Mouse (Mus musculus) liver, adult 2 months (tissue): Measurements from ENCODE around the gene Gpsm3. TPM values are rescaled to one million over a fixed set of nuclear protein-coding genes. Genes with fewer than 3 reads are reported as not detected.

Experiments used
- DNase-seq: peaks from one replicate; pipeline ENCODE4 v3.0.0-alpha.2; 2011; ENCODE audit warnings: low read depth, low spot score; ENCODE audit errors: extremely low read depth
- H3K27ac ChIP-seq: fragments of 200-500 bp; replicated peaks from 2 replicates; pipeline ENCODE4 v1.5.1; 2012; ENCODE audit warnings: low read depth, mild to moderate bottlenecking, control low read depth, inconsistent platforms, low read length; ENCODE audit not compliant: insufficient read depth
- H3K27me3 ChIP-seq: fragments of 200-500 bp; 2 replicates; pipeline ENCODE4 v1.6.1; 2012; ENCODE audit warnings: mild to moderate bottlenecking, moderate library complexity, low read length, inconsistent platforms; ENCODE audit not compliant: control insufficient read depth, insufficient read depth
- H3K36me3 ChIP-seq: fragments of 200-500 bp; 2 replicates; pipeline ENCODE4 v1.6.1; 2012; ENCODE audit warnings: low read length, inconsistent platforms; ENCODE audit not compliant: control insufficient read depth, insufficient read depth
- H3K4me1 ChIP-seq: fragments of 200-500 bp; 2 replicates; pipeline ENCODE4 v1.6.1; 2011; ENCODE audit warnings: low read length; ENCODE audit not compliant: control insufficient read depth, insufficient read depth
- H3K4me3 ChIP-seq: fragments of 200-500 bp; 2 replicates; pipeline ENCODE4 v1.5.1; 2011; ENCODE audit warnings: low read depth, mild to moderate bottlenecking, control low read depth, low read length, moderate library complexity; ENCODE audit not compliant: insufficient read depth
- H3K79me2 ChIP-seq: fragments of 200-500 bp; 2 replicates; pipeline ENCODE4 v1.6.1; 2012; ENCODE audit warnings: inconsistent platforms, mild to moderate bottlenecking, low read length, moderate library complexity; ENCODE audit not compliant: control insufficient read depth, insufficient read depth
- H3K9ac ChIP-seq: fragments of 200-500 bp; 2 replicates; pipeline ENCODE4 v1.6.1; 2012; ENCODE audit warnings: low read depth, mild to moderate bottlenecking, control low read depth, inconsistent platforms, low read length
- CTCF ChIP-seq: fragments of 200-500 bp; IDR thresholded peaks from 2 replicates; pipeline ENCODE4 v1.5.1; 2011; ENCODE audit warnings: low read depth, low read length, control low read depth
- POLR2A ChIP-seq: fragments of 200-500 bp; IDR thresholded peaks from 2 replicates; pipeline ENCODE4 v1.6.1; 2011; ENCODE audit warnings: low read length, control low read depth; ENCODE audit not compliant: insufficient read depth; ENCODE audit errors: extremely low read depth
- WGBS: fragments of 180-500 bp; shearing (Covaris S2); methylation state at CpG from one replicate; pipeline ENCODE4 v1.1.7; 2018; 5-methylcytosine and 5-hydroxymethylcytosine counted together
- polyA plus RNA-seq: library from polyadenylated mRNA; depleted of rRNA; stranded (reverse); fragments of >200 nt; gene quantifications from 2 replicates; pipeline ENCODE4 v1.2.3, GENCODE M21; 2012
- total RNA-seq: library from RNA; depleted of rRNA; stranded (reverse); fragments of >200 nt; gene quantifications from 2 replicates; pipeline ENCODE4 v1.2.3, GENCODE M21; 2014

Gene Gpsm3
- total and polyA plus RNA-seq, 2 experiments = 0.65 to 3.4 TPM

DNA sequence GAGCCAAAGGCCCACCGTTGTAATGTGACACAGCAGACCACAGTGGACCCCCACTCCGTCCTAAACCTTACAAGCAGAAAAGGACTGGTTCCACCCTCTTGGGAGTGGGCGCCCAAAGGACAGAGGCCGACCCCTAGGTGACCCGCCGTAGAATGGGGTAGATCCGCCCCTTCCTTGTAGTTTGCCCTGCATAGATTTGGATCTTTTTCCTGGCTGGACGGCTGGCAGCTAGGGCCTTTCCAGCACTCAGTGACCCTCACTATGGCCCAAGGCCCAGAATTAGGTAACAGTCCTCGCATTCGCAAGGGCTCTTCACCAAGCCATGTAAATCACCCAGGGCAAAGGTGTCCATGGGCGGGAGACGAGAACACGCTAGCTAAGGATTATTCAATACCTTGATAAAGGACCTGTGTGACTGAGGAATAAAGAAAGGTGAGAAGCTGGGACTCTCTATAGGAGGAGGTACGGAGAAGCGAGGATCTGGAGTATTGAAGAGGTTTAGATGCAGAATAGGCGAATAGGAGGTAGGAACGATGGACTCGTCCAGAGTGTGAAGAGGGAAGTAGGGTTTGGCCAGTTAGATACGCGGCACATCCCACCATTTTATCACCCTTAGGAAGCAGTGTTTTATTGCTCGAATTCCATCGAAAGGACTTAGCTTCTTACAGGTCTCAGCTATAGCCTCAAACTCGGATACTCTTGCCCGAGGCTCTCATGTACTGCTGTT lies 15.1 kb downstream of the Gpsm3 start:
- Histone ChIP-seq H3K4me1 (peaks cover 7% of the 10 kb centered on the region; the same call in 1 of the 2 replicates), H3K79me2 (peaks cover 8% of the 10 kb centered on the region; the same call in 1 of the 2 replicates), H3K9ac (peak overlapping the region; percentile 79), H3K27ac (peak overlapping the region; percentile 98), H3K4me3 (peak overlapping the region; percentile 95), H3K27me3 (no peaks in the 10 kb centered on the region), H3K36me3 (no peaks in the 10 kb centered on the region)
- WGBS = 6% methylated on average over 24 of the region's 24 CpGs
- TF ChIP-seq POLR2A (no peak), CTCF (no peak)
- peak; percentile 97 for DNase-seq

DNA sequence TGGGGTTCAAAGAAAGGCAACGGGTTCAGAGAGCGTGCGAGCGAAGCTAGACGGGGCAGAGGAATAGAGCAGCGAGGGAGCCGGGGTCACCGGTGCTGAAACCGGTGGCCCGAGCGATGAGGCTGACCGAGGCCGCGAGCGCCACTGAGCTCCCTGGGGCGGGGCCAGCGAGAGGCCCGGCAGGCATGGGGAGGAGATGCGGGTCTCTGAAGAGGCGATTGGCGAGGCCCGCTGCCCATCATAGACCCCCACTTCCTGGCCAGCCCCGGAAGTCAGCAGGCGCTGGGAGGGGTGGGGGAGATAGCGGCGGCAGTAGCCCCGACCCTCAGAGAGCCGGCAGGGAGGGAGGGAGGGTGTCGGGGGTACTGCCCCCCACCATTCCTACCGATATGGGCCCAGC lies 16.0 kb downstream of the Gpsm3 start:
- H3K27ac ChIP-seq = peak overlapping the region; percentile 98
- H3K36me3 ChIP-seq = no peaks in the 10 kb centered on the region
- peaks cover 8% of the 10 kb centered on the region; the same call in 1 of the 2 replicates for H3K79me2 ChIP-seq
- H3K4me1 ChIP-seq = peaks cover 7% of the 10 kb centered on the region; the same call in 1 of the 2 replicates
- peak; percentile 76 for DNase-seq
- TF ChIP-seq POLR2A (peak; percentile 79; the same call in 1 of the 2 replicates), CTCF (no peak)
- no peaks in the 10 kb centered on the region for H3K27me3 ChIP-seq
- peak overlapping the region; percentile 92 for H3K9ac ChIP-seq
- H3K4me3 ChIP-seq = peak overlapping the region; percentile 95
- WGBS = 0% methylated on average over 28 of the region's 30 CpGs

DNA sequence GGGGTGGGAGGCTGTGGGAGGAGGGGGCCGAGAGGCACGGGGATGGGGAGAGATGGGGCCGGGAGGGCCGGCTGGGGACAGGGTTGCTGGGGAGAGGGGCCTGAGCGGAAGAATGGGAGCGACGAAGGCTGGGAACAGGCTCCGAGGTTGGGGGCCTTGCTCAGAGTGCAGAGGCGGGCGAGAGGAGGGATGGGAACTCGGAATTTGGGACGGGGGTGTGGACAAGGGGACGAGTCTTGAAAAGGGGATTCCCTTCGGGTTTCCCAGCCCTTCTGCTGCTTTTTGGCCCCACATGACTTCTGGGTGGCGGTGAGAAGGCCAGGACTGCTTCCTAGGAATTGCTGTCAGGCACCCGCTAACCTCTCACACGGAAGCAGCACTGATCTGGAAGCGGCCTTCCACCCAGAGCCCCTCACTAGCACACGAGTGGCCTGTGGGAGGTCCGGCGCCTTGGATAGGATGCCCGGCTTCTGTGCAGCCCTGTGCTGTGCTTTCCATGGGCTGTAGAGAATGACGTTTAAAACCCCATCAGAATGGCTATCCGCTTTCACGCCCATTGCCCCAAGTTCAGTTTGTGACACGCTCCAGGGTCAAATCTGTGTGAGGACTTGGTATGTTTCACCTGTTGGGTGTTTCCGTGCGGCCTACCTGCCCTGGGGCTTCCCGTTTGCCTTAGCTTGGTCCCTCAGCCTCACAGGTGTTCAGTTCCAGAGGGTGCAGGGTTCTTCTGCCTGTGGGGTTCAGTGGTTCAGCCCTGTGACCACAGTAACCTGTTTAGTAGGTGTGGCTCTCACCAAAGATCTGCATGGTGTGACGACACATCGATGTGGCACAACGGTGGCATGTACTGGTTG lies 16.8 kb downstream of the Gpsm3 start:
- peak overlapping the region; percentile 12 for H3K27ac ChIP-seq
- peak; percentile 40 for DNase-seq
- H3K27me3 ChIP-seq = no peaks in the 10 kb centered on the region
- peak overlapping the region; percentile 95 for H3K4me3 ChIP-seq
- no peaks in the 10 kb centered on the region for H3K36me3 ChIP-seq
- 5% methylated on average over 31 of the region's 32 CpGs for WGBS
- peaks cover 7% of the 10 kb centered on the region; the same call in 1 of the 2 replicates for H3K4me1 ChIP-seq
- TF ChIP-seq CTCF (no peak), POLR2A (no peak)
- H3K79me2 ChIP-seq = peaks cover 8% of the 10 kb centered on the region; the same call in 1 of the 2 replicates
- peak overlapping the region; percentile 92 for H3K9ac ChIP-seq

DNA sequence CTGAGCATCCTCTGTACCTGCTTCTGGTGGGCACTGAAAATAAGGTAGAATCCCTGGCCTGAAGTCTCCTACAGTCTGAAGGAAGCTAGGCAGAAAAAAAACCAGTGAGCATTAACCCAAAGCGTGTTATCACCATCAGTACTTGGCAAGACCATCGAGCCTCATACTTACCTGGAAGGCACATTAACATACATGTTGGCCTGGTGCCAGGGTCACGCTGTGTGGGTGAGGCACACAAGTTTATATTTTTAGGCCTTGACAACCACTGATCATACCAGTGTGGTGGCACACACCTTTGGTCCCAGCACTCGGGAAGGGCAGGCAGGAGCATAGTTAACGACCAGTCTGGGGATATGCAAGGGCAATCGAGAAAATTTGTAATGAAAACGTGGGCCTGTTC lies 18.4 kb downstream of the Gpsm3 start:
- no peaks in the 10 kb centered on the region for H3K36me3 ChIP-seq
- H3K4me1 ChIP-seq = peaks cover 4% of the 10 kb centered on the region; the same call in 1 of the 2 replicates
- no peak for DNase-seq
- no peak overlapping the region for H3K9ac ChIP-seq
- no peaks in the 10 kb centered on the region for H3K27me3 ChIP-seq
- no peak overlapping the region for H3K27ac ChIP-seq
- H3K4me3 ChIP-seq = no peak overlapping the region
- H3K79me2 ChIP-seq = peaks cover 6% of the 10 kb centered on the region; the same call in 1 of the 2 replicates
- no peak for TF ChIP-seq CTCF
- no peak for TF ChIP-seq POLR2A
- 63% methylated on average over 7 of the region's 7 CpGs for WGBS

DNA sequence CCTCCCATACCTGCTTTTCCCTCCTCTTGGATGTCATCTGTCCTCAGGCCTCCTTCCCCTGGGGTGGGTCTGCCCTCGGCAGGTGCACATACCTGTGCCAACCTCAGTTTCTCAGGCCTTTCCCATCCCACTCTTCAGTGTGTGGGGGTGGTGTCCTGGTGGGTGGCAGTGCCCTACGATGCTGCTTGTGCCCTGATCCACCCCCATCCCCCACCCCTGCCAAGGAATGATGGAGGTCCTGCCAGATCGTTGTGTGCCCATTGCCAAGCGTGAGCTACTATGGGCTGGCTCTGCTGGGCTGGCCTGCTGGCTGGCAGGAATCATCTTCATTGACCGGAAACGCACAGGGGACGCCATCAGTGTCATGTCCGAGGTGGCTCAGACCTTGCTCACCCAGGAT lies 21.4 kb downstream of the Gpsm3 start:
- Histone ChIP-seq H3K36me3 (no peaks in the 10 kb centered on the region; the same call in 1 of the 2 replicates), H3K27ac (no peak overlapping the region), H3K4me1 (peaks cover 4% of the 10 kb centered on the region; the same call in 1 of the 2 replicates), H3K79me2 (peaks cover 1% of the 10 kb centered on the region; the same call in 1 of the 2 replicates), H3K27me3 (no peaks in the 10 kb centered on the region), H3K9ac (no peak overlapping the region), H3K4me3 (no peak overlapping the region)
- no peak for DNase-seq
- TF ChIP-seq CTCF (no peak), POLR2A (no peak)
- WGBS = 93% methylated on average over 8 of the region's 8 CpGs
